Mouse (Mus musculus): ENCODE measurements around the gene Traf3ip1. TPM values are rescaled to one million over a fixed set of nuclear protein-coding genes. Genes with fewer than 3 reads are reported as not detected.

Traf3ip1 gene
- polyA plus RNA-seq, 1 experiment from 2014 or later: 11.5 TPM

GRCm38 (mm10) chr1:91538570-91538929, 44.1 kb downstream of the Traf3ip1 start:
- Histone ChIP-seq H3K27ac (peak overlapping the region; percentile 69), H3K9me3 (no peaks in the 10 kb centered on the region), H3K9ac (no peak overlapping the region), H3K4me2 (no peak overlapping the region), H3K4me1 (peaks cover 20% of the 10 kb centered on the region), H3K36me3 (no peaks in the 10 kb centered on the region), H3K27me3 (peaks cover 16% of the 10 kb centered on the region), H3K4me3 (no peak overlapping the region)
- no peak for ATAC-seq (ENCODE audit: borderline replicate concordance, extremely low read depth, low FRiP score, low TSS enrichment)
- WGBS: 32% methylated on average over 1 of the region's 1 CpGs

DNA sequence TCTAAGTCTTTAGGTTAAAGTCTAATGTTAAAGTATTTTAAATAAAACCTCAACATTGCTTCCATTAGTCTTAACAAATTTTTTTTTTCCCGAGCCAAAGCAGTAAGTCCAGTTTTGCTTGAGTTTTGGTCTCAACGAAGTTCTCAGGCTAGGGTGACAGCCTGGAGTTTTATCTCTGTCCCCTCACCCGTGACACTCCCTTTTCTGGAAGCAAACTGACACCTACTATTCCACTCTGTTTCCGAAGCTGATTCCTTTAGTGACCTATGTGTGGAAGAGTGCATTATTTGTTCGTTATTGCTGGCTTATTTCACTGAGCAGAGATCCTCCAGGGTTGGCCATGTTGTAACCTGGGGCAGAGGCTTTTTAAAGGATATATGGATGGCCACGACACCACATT, 44.8 kb downstream of the Traf3ip1 start:
- 17% methylated on average over 6 of the region's 6 CpGs for WGBS
- Histone ChIP-seq H3K9ac (no peak overlapping the region), H3K9me3 (no peaks in the 10 kb centered on the region), H3K4me1 (peaks cover 20% of the 10 kb centered on the region), H3K36me3 (no peaks in the 10 kb centered on the region), H3K27me3 (peaks cover 16% of the 10 kb centered on the region), H3K4me3 (no peak overlapping the region; the same call in 1 of the 2 replicates), H3K4me2 (peak overlapping the region; percentile 94), H3K27ac (no peak overlapping the region)
- no peak for ATAC-seq (ENCODE audit: borderline replicate concordance, extremely low read depth, low FRiP score, low TSS enrichment)

GRCm38 (mm10) chr1:91539704-91540270, 45.3 kb downstream of the Traf3ip1 start:
- H3K4me2 ChIP-seq: peak overlapping the region; percentile 94
- peak overlapping the region; percentile 80 for H3K4me3 ChIP-seq
- H3K27me3 ChIP-seq: peaks cover 16% of the 10 kb centered on the region
- ATAC-seq (ENCODE audit: borderline replicate concordance, extremely low read depth, low FRiP score, low TSS enrichment): peak; percentile 21; the same call in 1 of the 2 replicates
- H3K4me1 ChIP-seq: peaks cover 20% of the 10 kb centered on the region
- H3K36me3 ChIP-seq: no peaks in the 10 kb centered on the region
- H3K27ac ChIP-seq: no peak overlapping the region
- peak overlapping the region; percentile 28 for H3K9ac ChIP-seq
- H3K9me3 ChIP-seq: no peaks in the 10 kb centered on the region
- WGBS: 2% methylated on average over 22 of the region's 22 CpGs

- peak within 1 kb of the TSS; percentile 72 for H3K9ac ChIP-seq
- H3K27me3 ChIP-seq: peaks cover 16% of the 10 kb centered on the region
- no peak within 1 kb of the TSS for H3K27ac ChIP-seq
- peaks cover 20% of the 10 kb centered on the region for H3K4me1 ChIP-seq
- H3K4me2 ChIP-seq: peak within 1 kb of the TSS; percentile 94
- peak within 1 kb of the TSS; percentile 80 for H3K4me3 ChIP-seq
- no peaks in the 10 kb centered on the region for H3K36me3 ChIP-seq
- ATAC-seq (ENCODE audit: borderline replicate concordance, extremely low read depth, low FRiP score, low TSS enrichment): peak; percentile 98
- under 1% methylated on average over 40 of the region's 41 CpGs for WGBS
- H3K9me3 ChIP-seq: no peaks in the 10 kb centered on the region
These were observed 45.9 kb downstream of the Traf3ip1 start, which contains the start of gene Asb1 for GRCm38 (mm10) chr1:91540271-91540826. Gene Asb1, plus strand, starts transcription at chr1:91540544.

- peak overlapping the region; percentile 72 for H3K9ac ChIP-seq
These were observed 46.7 kb downstream of the Traf3ip1 start for GRCm38 (mm10) chr1:91541042-91541592.

GRCm38 (mm10) chr1:91543974-91544373, 49.5 kb downstream of the Traf3ip1 start:
- Histone ChIP-seq H3K27ac (no peak overlapping the region), H3K9me3 (no peaks in the 10 kb centered on the region), H3K4me2 (no peak overlapping the region), H3K36me3 (peaks cover 13% of the 10 kb centered on the region), H3K4me3 (no peak overlapping the region), H3K9ac (no peak overlapping the region), H3K27me3 (peaks cover 5% of the 10 kb centered on the region; the same call in 1 of the 2 replicates), H3K4me1 (peaks cover 18% of the 10 kb centered on the region)
- ATAC-seq (ENCODE audit: borderline replicate concordance, extremely low read depth, low FRiP score, low TSS enrichment): no peak
- 80% methylated on average over 4 of the region's 4 CpGs for WGBS

More at GRCm38 (mm10) chr1:91541042-91541592, 46.7 kb downstream of the Traf3ip1 start:
- H3K36me3 ChIP-seq: peaks cover 3% of the 10 kb centered on the region; the same call in 1 of the 2 replicates
- H3K4me1 ChIP-seq: peaks cover 20% of the 10 kb centered on the region
- H3K27me3 ChIP-seq: peaks cover 16% of the 10 kb centered on the region
- no peak for ATAC-seq (ENCODE audit: borderline replicate concordance, extremely low read depth, low FRiP score, low TSS enrichment)
- H3K9me3 ChIP-seq: no peaks in the 10 kb centered on the region
- H3K4me2 ChIP-seq: peak overlapping the region; percentile 94
- H3K27ac ChIP-seq: no peak overlapping the region
- WGBS: 12% methylated on average over 15 of the region's 15 CpGs
- peak overlapping the region; percentile 80 for H3K4me3 ChIP-seq

DNA sequence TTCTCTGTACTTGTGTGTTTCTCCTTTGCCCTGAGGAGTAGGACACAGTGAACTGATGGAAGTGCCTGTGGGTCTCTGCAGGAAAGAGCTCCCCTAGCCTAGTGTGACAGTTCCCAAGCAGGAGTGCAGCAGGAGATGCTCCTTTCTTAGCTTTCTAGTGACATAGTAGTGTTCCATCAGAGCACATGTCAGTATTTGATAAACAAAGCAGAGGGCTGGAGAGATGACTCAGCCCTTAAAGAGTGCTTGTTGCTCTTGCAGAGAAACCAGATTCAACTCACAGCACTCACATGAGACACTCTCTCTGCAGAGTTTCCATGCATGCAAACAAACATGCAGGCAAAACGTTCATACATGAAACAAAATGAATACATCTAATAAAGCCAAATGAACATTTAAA, 50.8 kb downstream of the Traf3ip1 start:
- WGBS: 69% methylated on average over 1 of the region's 1 CpGs
- no peak overlapping the region for H3K27ac ChIP-seq

GRCm38 (mm10) chr1:91547567-91547966, 53.1 kb downstream of the Traf3ip1 start:
- H3K4me3 ChIP-seq: no peak overlapping the region
- no peaks in the 10 kb centered on the region for H3K4me1 ChIP-seq
- peaks cover 18% of the 10 kb centered on the region for H3K36me3 ChIP-seq
- no peak overlapping the region for H3K4me2 ChIP-seq
- no peak overlapping the region for H3K27ac ChIP-seq
- H3K9me3 ChIP-seq: no peaks in the 10 kb centered on the region
- no peaks in the 10 kb centered on the region for H3K27me3 ChIP-seq
- WGBS: 94% methylated on average over 5 of the region's 5 CpGs
- no peak for ATAC-seq (ENCODE audit: borderline replicate concordance, extremely low read depth, low FRiP score, low TSS enrichment)
- H3K9ac ChIP-seq: no peak overlapping the region

More for the DNA sequence above, 50.8 kb downstream of the Traf3ip1 start:
- no peak overlapping the region for H3K9ac ChIP-seq
- no peaks in the 10 kb centered on the region for H3K27me3 ChIP-seq
- no peak overlapping the region for H3K4me3 ChIP-seq
- peaks cover 13% of the 10 kb centered on the region for H3K36me3 ChIP-seq
- H3K4me2 ChIP-seq: no peak overlapping the region
- no peaks in the 10 kb centered on the region for H3K9me3 ChIP-seq
- no peak for ATAC-seq (ENCODE audit: borderline replicate concordance, extremely low read depth, low FRiP score, low TSS enrichment)
- H3K4me1 ChIP-seq: peaks cover 9% of the 10 kb centered on the region

GRCm38 (mm10) chr1:91549073-91549472, 54.6 kb downstream of the Traf3ip1 start:
- H3K4me1 ChIP-seq: no peaks in the 10 kb centered on the region
- H3K9me3 ChIP-seq: no peaks in the 10 kb centered on the region
- no peak for ATAC-seq (ENCODE audit: borderline replicate concordance, extremely low read depth, low FRiP score, low TSS enrichment)
- no peak overlapping the region for H3K4me2 ChIP-seq
- H3K4me3 ChIP-seq: no peak overlapping the region
- no peaks in the 10 kb centered on the region for H3K27me3 ChIP-seq
- peaks cover 21% of the 10 kb centered on the region for H3K36me3 ChIP-seq
- 78% methylated on average over 2 of the region's 2 CpGs for WGBS
- no peak overlapping the region for H3K27ac ChIP-seq
- no peak overlapping the region for H3K9ac ChIP-seq

DNA sequence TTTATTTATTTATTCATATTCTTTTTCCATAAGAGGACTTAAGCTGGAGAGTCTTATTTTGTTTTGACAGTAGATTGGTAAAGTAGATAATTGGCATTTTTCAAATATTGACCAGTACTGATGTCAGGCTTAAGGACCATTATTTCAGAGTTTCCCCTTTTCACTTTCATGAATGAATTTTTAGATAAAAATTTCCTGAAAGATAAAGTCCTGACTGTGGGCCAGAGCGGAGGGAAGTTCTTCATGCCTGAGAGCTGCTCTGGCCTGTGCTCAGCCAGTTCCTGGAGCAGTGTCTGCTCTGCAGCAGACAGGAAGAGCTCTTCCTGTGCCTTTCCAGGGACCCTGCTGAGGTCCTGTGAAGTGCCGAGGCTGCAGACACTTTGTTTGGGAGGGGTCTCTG, 62.7 kb downstream of the Traf3ip1 start:
- H3K27ac ChIP-seq: no peak overlapping the region
- no peak for ATAC-seq (ENCODE audit: borderline replicate concordance, extremely low read depth, low FRiP score, low TSS enrichment)
- no peaks in the 10 kb centered on the region for H3K27me3 ChIP-seq
- no peaks in the 10 kb centered on the region for H3K9me3 ChIP-seq
- H3K4me3 ChIP-seq: no peak overlapping the region
- H3K9ac ChIP-seq: no peak overlapping the region
- H3K36me3 ChIP-seq: peaks cover 23% of the 10 kb centered on the region
- WGBS: 56% methylated on average over 2 of the region's 2 CpGs
- no peak overlapping the region for H3K4me2 ChIP-seq
- no peaks in the 10 kb centered on the region for H3K4me1 ChIP-seq

DNA sequence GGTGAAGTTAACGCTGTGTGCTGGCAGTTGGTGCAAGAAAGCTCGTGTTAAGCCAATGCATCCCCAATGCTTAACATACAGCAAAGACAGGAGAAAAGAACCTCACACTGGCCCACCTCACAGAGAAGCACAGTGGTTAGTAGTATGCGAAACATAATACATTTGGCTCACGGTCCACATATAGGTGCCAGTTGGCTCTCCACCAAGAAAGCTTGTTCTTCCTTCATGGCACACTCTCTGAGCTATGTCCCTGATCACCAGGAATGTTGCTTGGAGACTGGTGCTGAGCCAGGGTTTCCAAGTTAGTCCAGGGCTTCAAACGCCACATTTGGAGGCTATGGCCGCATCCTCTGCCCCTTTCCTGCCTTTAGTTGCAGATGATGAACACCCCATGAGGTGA, 66.8 kb downstream of the Traf3ip1 start:
- H3K9ac ChIP-seq: no peak overlapping the region
- H3K27ac ChIP-seq: no peak overlapping the region
- no peaks in the 10 kb centered on the region for H3K9me3 ChIP-seq
- H3K4me2 ChIP-seq: no peak overlapping the region
- H3K4me3 ChIP-seq: no peak overlapping the region
- WGBS: 81% methylated on average over 6 of the region's 6 CpGs
- no peak for ATAC-seq (ENCODE audit: borderline replicate concordance, extremely low read depth, low FRiP score, low TSS enrichment)
- H3K27me3 ChIP-seq: no peaks in the 10 kb centered on the region
- no peaks in the 10 kb centered on the region for H3K4me1 ChIP-seq
- H3K36me3 ChIP-seq: 0 out of 2 replicates have a peak, but pooled peaks cover 3% of the 10 kb centered on the region

DNA sequence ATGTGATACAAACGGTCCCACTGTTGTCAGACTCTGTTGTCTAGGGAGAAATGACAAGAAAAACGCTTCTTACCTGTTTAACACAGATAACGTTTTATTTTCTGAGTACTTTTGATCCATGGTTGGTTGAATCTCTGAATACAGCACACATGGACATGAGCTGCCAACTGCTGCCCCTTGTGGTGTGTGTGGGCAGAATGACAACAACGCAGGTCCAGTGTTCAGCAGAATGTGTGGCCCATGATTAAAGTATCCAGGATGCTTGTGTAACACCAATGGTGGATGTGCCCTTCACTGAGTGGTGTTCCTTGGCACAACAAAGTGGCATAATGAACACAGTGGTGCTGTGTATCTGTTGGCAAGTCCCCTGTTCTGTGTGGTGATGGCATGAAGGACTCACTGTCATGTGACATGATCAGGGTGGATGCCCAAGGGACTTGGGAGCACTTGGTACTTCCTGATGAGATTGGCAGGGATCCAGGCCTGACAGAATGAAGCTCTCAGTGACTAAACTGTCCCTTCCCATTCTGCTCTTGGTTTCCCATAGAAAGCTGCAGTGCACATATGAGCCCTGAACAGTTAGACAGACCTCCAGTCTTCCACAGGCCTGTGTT, 68.6 kb downstream of the Traf3ip1 start:
- Histone ChIP-seq H3K9ac (no peak overlapping the region), H3K36me3 (no peaks in the 10 kb centered on the region), H3K4me2 (no peak overlapping the region), H3K4me3 (no peak overlapping the region), H3K9me3 (no peaks in the 10 kb centered on the region), H3K4me1 (no peaks in the 10 kb centered on the region), H3K27me3 (no peaks in the 10 kb centered on the region), H3K27ac (no peak overlapping the region)
- ATAC-seq (ENCODE audit: borderline replicate concordance, extremely low read depth, low FRiP score, low TSS enrichment): no peak
- WGBS: 78% methylated on average over 4 of the region's 4 CpGs

Measured in lung, embryonic 15.5 days (tissue).